Mouse (Mus musculus) cerebellum, adult 2 months (tissue): ENCODE data around the gene Ndrg3.

ENCODE experiments used
- CTCF ChIP-seq: fragments of 200-500 bp; IDR thresholded peaks from 2 replicates; pipeline ENCODE4 v1.5.1; 2011; ENCODE audit warnings: low read depth, mild to moderate bottlenecking, control low read depth, low read length, moderate library complexity, borderline replicate concordance; ENCODE audit not compliant: insufficient read depth
- POLR2A ChIP-seq: fragments of 200-500 bp; IDR thresholded peaks from 2 replicates; pipeline ENCODE4 v1.6.1; 2011; ENCODE audit warnings: low read length, control low read depth, borderline replicate concordance; ENCODE audit not compliant: insufficient read depth

DNA sequence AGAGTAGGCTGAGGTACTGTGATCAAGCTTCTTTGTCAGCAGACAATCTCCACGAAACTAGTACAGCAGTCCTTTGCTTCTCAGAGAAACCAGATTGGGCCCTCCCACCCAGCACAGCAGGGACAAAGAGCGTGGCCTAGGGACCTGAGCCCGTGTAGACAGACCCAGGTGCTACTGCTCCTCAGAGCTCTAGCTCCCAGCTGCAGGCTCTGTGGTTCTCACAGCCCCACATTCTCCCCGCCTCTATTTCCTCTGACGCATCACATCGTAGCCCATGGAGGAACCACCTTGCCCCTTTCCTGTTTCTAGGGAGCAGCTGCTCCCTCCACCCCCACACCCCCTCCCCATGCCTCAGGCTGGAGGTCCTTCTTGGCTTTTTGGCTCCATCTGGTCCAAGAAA, 104.8 kb downstream of the Ndrg3 start, which contains the start of gene Sla2:
- no peak for TF ChIP-seq CTCF
- no peak for TF ChIP-seq POLR2A
